Mouse (Mus musculus) heart, postnatal 14 days (tissue): ENCODE measurements at regions not wholly inside any gene's neighbourhood (a gene's known extent, or its start where the extent isn't known, plus 50 kb on each side); places are given as distances from the start of the nearest gene placed in this dataset.

Experiments used
- DNase-seq, 2 experiments: peaks; one replicate each; pipeline ENCODE4 v3.0.0; 2021 to 2022
- intact Hi-C: fragments of 180-260 bp; cut with DNase I; formaldehyde crosslinking; loops from one replicate; pipeline ENCODE4 v1.15.1; 2025

GRCm38 (mm10) chr2:166252107-166252506 is 96.6 kb upstream of the Sulf2 start:
- intact Hi-C loops: no loop called here
- DNase-seq: no peak

GRCm38 (mm10) chr2:166251421-166251820 is 96.0 kb upstream of the Sulf2 start:
- intact Hi-C loops: no loop called here
- DNase-seq: peak in 1 of 2 experiments; percentile 33

DNA sequence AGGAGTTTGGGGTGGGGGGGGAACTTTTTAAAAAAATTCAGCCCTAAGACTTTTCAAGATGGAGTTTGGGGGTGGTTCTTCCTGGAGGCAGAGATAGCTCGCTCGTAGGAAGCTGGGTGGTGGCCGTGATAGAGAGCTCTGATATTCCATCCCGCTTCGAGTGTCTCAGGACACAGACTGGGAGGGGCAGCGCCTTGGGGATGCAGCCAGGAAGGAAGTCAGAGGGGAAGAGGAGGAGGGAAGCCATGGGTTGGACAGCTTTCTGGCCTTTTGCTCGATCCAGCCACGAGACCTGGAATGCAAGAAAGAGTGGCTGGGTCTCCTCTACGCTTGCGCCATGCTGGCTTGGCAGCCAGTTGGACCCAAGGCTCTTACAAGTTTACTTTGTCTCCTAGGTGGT is 95.1 kb upstream of the Sulf2 start:
- DNase-seq: peak; percentile 34 to 37
- intact Hi-C loops: no loop called here

- no peak for DNase-seq
- intact Hi-C loops: no loop called here
Observed at GRCm38 (mm10) chr2:166249338-166249950, 94.0 kb upstream of the Sulf2 start.

DNA sequence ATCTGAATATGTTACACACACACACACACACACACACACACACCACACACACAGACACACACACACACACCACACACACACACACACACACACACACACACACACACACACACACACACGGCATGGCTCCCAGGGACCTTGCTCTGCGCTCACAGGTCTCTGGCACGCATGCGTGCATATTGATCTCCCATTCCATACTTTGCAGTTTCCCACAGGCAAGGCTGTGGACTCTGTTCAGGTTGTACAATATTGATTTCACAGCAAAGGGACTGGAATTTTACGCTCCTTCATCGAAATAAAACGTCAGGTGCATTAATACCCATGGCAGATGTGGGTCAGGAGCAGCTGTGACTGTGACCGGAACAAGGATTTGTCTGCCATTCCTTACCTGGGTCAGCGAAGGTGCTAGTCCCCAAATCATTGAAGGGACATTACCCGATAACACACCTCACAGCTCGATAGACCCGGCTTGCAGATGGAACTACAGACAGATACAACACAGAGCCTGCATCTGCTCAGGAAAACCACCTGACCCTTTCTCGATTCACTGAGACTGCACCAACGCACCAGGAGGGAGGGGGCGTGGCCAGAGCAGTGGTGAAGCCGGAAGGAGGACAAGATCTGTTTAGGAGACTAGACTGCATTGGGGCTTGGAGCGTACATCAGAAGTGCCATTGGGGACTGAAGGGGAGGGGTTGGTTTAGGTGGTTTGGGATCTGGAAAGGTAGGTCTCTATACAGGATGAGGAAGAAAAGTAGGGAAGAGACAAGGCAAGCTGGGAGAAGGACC is 91.1 kb upstream of the Sulf2 start:
- intact Hi-C loops: no loop called here
- no peak for DNase-seq

- intact Hi-C loops: no loop called here
- no peak for DNase-seq
Observed at GRCm38 (mm10) chr2:166245219-166245618, 89.8 kb upstream of the Sulf2 start.

DNA sequence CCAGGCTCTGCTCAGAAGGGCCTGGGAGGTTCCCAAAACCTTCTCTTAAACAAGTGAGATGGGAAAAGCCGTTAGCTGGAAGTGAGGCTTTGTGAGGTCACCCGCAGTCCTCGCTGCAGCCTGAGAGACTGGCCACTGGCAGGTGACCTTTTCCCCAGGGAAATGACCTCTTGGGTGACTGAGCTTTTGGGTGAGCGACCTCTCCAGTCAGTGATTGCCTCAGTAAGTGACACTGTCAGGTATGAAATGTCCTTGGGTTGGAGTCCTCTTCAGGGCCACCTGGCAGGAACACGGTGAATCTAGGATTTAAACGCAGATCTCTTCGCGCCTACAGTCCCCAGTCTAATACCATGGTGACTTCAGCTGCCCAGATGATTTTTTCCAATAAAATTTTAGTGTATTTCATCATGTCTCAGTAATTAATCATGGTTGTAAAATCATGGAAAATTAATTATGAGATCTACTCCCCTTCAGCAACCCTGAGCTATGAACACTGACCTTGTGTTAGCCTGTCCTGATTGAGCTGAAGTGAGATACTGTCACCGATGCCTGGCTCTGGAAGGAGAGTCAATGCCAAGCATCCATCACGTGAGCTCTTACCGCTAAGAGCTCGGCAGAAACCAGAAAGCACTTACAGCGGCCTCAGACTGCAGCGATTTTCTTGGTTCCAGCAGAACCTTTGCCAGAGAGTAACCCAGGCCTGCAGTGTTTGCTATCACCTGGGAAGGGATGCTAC is 87.5 kb upstream of the Sulf2 start:
- no peak for DNase-seq
- intact Hi-C loops: no loop called here

- intact Hi-C loops: no loop called here
- no peak for DNase-seq
Observed at GRCm38 (mm10) chr2:166241310-166241709, 85.8 kb upstream of the Sulf2 start.

- no peak for DNase-seq
- intact Hi-C loops: no loop called here
Observed at GRCm38 (mm10) chr2:166240056-166240455, 84.6 kb upstream of the Sulf2 start.

- no peak for DNase-seq
- intact Hi-C loops: no loop called here
Observed at GRCm38 (mm10) chr2:166237554-166238269, 82.2 kb upstream of the Sulf2 start.

DNA sequence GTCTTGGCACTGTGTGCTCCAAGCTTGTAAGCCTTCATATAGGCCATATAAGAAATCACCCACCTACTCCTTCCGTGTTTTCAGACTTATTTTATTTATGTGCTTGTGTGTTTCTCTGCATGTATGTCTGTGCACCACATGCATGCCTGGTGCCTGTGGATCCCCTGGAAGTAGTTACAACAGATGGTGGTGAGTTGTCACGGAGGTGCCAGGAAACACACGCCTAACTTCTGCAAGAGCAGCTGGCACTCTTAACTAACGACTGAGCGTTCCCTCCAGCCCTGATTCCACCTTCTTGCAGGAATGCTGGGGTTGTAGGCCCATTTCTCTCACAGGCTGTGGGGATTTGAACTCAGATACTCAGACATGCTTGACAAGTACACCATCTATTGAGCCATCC is 80.6 kb upstream of the Sulf2 start:
- no peak for DNase-seq
- intact Hi-C loops: no loop called here

- no peak for DNase-seq
- intact Hi-C loops: no loop called here
Observed at GRCm38 (mm10) chr2:166234579-166235212, 79.2 kb upstream of the Sulf2 start.

GRCm38 (mm10) chr2:166233246-166233645 is 77.8 kb upstream of the Sulf2 start:
- no peak for DNase-seq
- intact Hi-C loops: no loop called here

DNA sequence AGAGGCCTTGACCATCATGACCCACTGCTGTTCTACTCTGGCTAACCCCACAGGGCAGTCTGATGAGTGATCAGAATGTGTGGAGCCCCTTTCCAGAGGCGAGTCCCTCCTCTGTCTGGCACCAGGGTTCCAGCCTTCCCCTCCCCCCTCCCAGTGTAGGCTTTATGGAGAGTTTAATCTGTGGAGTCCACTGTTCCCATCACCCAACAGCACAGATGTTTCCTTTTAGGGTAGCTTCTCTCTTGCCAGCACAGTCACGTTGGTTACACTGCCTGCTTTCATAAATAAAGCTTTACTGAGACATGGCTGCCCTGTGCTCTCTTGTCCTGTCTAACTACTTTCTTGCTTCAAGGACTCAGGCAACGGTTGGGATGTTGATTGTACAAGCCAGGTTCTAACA is 76.9 kb upstream of the Sulf2 start:
- DNase-seq: no peak
- intact Hi-C loops: no loop called here

GRCm38 (mm10) chr2:166230617-166231016 is 75.2 kb upstream of the Sulf2 start:
- intact Hi-C loops: no loop called here
- DNase-seq: no peak

DNA sequence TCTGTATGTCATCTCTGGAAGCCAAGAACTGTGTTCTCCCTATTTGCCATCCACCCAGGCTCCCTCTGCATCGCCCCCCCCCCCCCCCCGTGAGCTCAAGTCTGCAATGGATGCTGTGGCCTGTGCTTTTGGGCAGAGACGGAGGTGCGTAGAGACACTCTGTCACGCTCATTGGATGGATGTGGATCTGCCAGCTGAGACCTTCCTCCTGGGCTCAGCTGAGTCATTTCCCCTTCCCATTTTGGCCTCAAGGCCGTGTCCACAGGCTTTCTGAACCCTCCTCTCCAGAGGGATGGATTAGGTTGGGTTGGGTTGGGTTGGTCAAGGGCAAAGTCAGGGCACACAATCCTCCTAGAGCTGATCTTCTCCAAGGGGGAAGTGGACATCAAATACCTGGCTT is 72.9 kb upstream of the Sulf2 start:
- DNase-seq: no peak
- intact Hi-C loops: no loop called here

GRCm38 (mm10) chr2:166227496-166227895 is 72.0 kb upstream of the Sulf2 start:
- no peak for DNase-seq
- intact Hi-C loops: no loop called here

GRCm38 (mm10) chr2:166226929-166227328 is 71.5 kb upstream of the Sulf2 start:
- no peak for DNase-seq
- intact Hi-C loops: no loop called here

DNA sequence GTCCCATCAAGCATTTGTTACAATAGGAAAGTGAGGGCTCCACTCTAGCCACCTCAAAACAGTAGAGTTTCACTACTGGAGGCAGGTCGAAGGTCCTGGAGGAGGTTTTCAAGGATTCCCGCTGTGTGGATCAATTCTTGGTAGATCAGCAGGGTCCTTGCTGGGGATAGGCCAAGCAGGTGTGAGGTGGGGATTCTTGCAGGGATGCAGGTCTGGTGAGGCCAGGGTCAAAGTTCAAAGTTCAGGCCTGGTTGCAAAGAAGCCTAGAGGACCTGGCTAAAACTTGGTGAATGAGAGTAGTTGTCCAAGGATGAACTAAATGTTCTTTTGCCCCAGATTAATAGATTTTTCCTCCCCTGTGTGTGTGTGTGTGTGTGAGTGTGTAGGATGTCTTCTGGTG is 70.9 kb upstream of the Sulf2 start:
- intact Hi-C loops: no loop called here

GRCm38 (mm10) chr2:166225354-166225753 is 69.9 kb upstream of the Sulf2 start:
- intact Hi-C loops: no loop called here

More for the DNA sequence above, 70.9 kb upstream of the Sulf2 start:
- no peak for DNase-seq

DNA sequence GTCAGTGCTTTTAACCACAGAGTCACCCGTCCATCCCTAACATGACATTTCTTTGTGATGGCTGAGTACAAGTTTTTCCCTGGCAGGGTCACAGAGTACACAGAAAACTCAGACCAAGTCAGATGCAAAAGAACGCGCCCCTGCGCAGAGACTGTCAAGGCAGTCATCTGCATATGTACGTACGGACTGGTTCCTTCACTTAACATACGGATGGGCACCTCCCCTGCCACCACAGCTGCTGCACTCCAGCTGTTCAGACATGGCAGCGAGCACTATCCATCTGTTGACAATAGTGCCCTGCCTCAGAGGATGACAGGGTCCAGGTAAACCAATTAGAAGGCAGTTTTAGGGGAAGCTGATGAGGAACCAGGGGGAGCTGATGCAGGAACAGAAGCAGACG is 63.3 kb upstream of the Sulf2 start:
- intact Hi-C loops: no loop called here
- no peak for DNase-seq

More at GRCm38 (mm10) chr2:166225354-166225753, 69.9 kb upstream of the Sulf2 start:
- no peak for DNase-seq
